Mouse (Mus musculus) erythroblast, adult 5-6 weeks (primary cell): Measurements from ENCODE around the gene St6galnac6. TPM values are rescaled to one million over a fixed set of nuclear protein-coding genes. Genes with fewer than 3 reads are reported as not detected.

Experiments
- ATAC-seq: replicated peaks from 2 replicates; pipeline ENCODE4 v1.8.0; 2016; ENCODE audit warnings: moderate number of reproducible peaks, mild to moderate bottlenecking, moderate TSS enrichment, inconsistent platforms; ENCODE audit not compliant: poor library complexity, low FRiP score, severe bottlenecking
- total RNA-seq, 2 experiments: library from RNA; stranded (forward) in 1 of 2; stranded (reverse) in 1 of 2; fragments of 150-400 nt in 1 of 2; fragments of 200-764, 138-1000 nt in 1 of 2; gene quantifications; 2 replicates each; pipeline versions ENCODE4 v1.2.3 to v1.2.4; 2015 to 2017; ENCODE audit warnings: low replicate concordance in 2 of 2

Gene St6galnac6
- total RNA-seq, 2 experiments from 2014 or later, result 0.77 to 2.1 TPM

- ATAC-seq, result no peak
These were observed 62.1 kb downstream of the St6galnac6 start for GRCm38 (mm10) chr2:32661509-32662107.

- ATAC-seq, result no peak
These were observed 62.8 kb downstream of the St6galnac6 start for GRCm38 (mm10) chr2:32662291-32662690.

GRCm38 (mm10) chr2:32665345-32665744, 65.8 kb downstream of the St6galnac6 start:
- no peak for ATAC-seq

GRCm38 (mm10) chr2:32665853-32666252, 66.3 kb downstream of the St6galnac6 start:
- no peak for ATAC-seq

GRCm38 (mm10) chr2:32667775-32668174, 68.3 kb downstream of the St6galnac6 start:
- ATAC-seq, result no peak

- no peak for ATAC-seq
These were observed 68.7 kb downstream of the St6galnac6 start for GRCm38 (mm10) chr2:32668176-32668575.

GRCm38 (mm10) chr2:32669876-32670275, 70.4 kb downstream of the St6galnac6 start:
- ATAC-seq, result no peak

Other genes with a start within 250 kb of the St6galnac6 start
- 18.6 and 38.2 TPM in 2 replicates for gene Ciz1, start 247.4 kb upstream of the St6galnac6 start, total RNA-seq (2015; ENCODE audit: low replicate concordance)
- 21.2 and 33.5 TPM in 2 replicates for gene Ciz1, start 247.4 kb upstream of the St6galnac6 start, total RNA-seq (2017; ENCODE audit: low replicate concordance)
- gene Dnm1, start 246.4 kb upstream of the St6galnac6 start, total RNA-seq (2015; ENCODE audit: low replicate concordance), result not detected in 2 replicates
- gene Dnm1, start 246.4 kb upstream of the St6galnac6 start, total RNA-seq (2017; ENCODE audit: low replicate concordance), result not detected in 2 replicates
- 8.6 and 12.3 TPM in 2 replicates for gene 1110008P14Rik, start 217.8 kb upstream of the St6galnac6 start, total RNA-seq (2015; ENCODE audit: low replicate concordance)
- gene 1110008P14Rik, start 217.8 kb upstream of the St6galnac6 start, total RNA-seq (2017; ENCODE audit: low replicate concordance), result 5.1 and 7.7 TPM in 2 replicates
- gene Lcn2, start 211.5 kb upstream of the St6galnac6 start, total RNA-seq (2015; ENCODE audit: low replicate concordance), result 2,071 and 2,279 TPM in 2 replicates
- 352 and 444 TPM in 2 replicates for gene Lcn2, start 211.5 kb upstream of the St6galnac6 start, total RNA-seq (2017; ENCODE audit: low replicate concordance)
- gene Ptges2, start 203.8 kb upstream of the St6galnac6 start, total RNA-seq (2015; ENCODE audit: low replicate concordance), result 1.5 and 1.7 TPM in 2 replicates
- gene Ptges2, start 203.8 kb upstream of the St6galnac6 start, total RNA-seq (2017; ENCODE audit: low replicate concordance), result 2.8 and 6.6 TPM in 2 replicates
- 0.77 and 0.84 TPM in 2 replicates for gene Naif1, start 149.3 kb upstream of the St6galnac6 start, total RNA-seq (2015; ENCODE audit: low replicate concordance)
- 0.98 and 2.1 TPM in 2 replicates for gene Naif1, start 149.3 kb upstream of the St6galnac6 start, total RNA-seq (2017; ENCODE audit: low replicate concordance)
- gene Slc25a25, start 148.3 kb upstream of the St6galnac6 start, total RNA-seq (2015; ENCODE audit: low replicate concordance), result 2.1 and 6.3 TPM in 2 replicates
- gene Slc25a25, start 148.3 kb upstream of the St6galnac6 start, total RNA-seq (2017; ENCODE audit: low replicate concordance), result 4.2 and 16.2 TPM in 2 replicates
- 1.2 and 2.7 TPM in 2 replicates for gene Fam102a, start 64.4 kb upstream of the St6galnac6 start, total RNA-seq (2015; ENCODE audit: low replicate concordance)
- gene Fam102a, start 64.4 kb upstream of the St6galnac6 start, total RNA-seq (2017; ENCODE audit: low replicate concordance), result 0.28 and 6.5 TPM in 2 replicates
- gene Dpm2, start 28.9 kb upstream of the St6galnac6 start, total RNA-seq (2015; ENCODE audit: low replicate concordance), result 26.9 and 41.0 TPM in 2 replicates
- 8.6 and 18.2 TPM in 2 replicates for gene Dpm2, start 28.9 kb upstream of the St6galnac6 start, total RNA-seq (2017; ENCODE audit: low replicate concordance)
- not detected in 2 replicates for gene Pip5kl1, start 24.9 kb upstream of the St6galnac6 start, total RNA-seq (2015; ENCODE audit: low replicate concordance)
- 1.9 TPM in 1 of 2 replicates, not detected in the other for gene Pip5kl1, start 24.9 kb upstream of the St6galnac6 start, total RNA-seq (2017; ENCODE audit: low replicate concordance)
- not detected in 2 replicates for gene 9430097D07Rik, start 24.0 kb upstream of the St6galnac6 start, total RNA-seq (2015; ENCODE audit: low replicate concordance)
- not detected in 2 replicates for gene 9430097D07Rik, start 24.0 kb upstream of the St6galnac6 start, total RNA-seq (2017; ENCODE audit: low replicate concordance)
- 8.8 and 9.4 TPM in 2 replicates for gene St6galnac4, start 12.6 kb upstream of the St6galnac6 start, total RNA-seq (2015; ENCODE audit: low replicate concordance)
- 3.8 and 4.9 TPM in 2 replicates for gene St6galnac4, start 12.6 kb upstream of the St6galnac6 start, total RNA-seq (2017; ENCODE audit: low replicate concordance)
- gene Ak1, start 22.0 kb downstream of the St6galnac6 start, total RNA-seq (2015; ENCODE audit: low replicate concordance), result not detected in 2 replicates
- gene Ak1, start 22.0 kb downstream of the St6galnac6 start, total RNA-seq (2017; ENCODE audit: low replicate concordance), result not detected in 2 replicates
- gene Eng, start 46.9 kb downstream of the St6galnac6 start, total RNA-seq (2015; ENCODE audit: low replicate concordance), result 4.0 and 6.7 TPM in 2 replicates
- gene Eng, start 46.9 kb downstream of the St6galnac6 start, total RNA-seq (2017; ENCODE audit: low replicate concordance), result 1.5 and 3.2 TPM in 2 replicates
- 1.3 and 4.0 TPM in 2 replicates for gene Fpgs, start 104.4 kb downstream of the St6galnac6 start, total RNA-seq (2015; ENCODE audit: low replicate concordance)
- 2.1 and 6.6 TPM in 2 replicates for gene Fpgs, start 104.4 kb downstream of the St6galnac6 start, total RNA-seq (2017; ENCODE audit: low replicate concordance)
- gene Cdk9, start 113.4 kb downstream of the St6galnac6 start, total RNA-seq (2015; ENCODE audit: low replicate concordance), result 15.0 and 25.9 TPM in 2 replicates
- 18.1 and 19.5 TPM in 2 replicates for gene Cdk9, start 113.4 kb downstream of the St6galnac6 start, total RNA-seq (2017; ENCODE audit: low replicate concordance)
- 15.4 and 23.2 TPM in 2 replicates for gene Sh2d3c, start 121.3 kb downstream of the St6galnac6 start, total RNA-seq (2015; ENCODE audit: low replicate concordance)
- 5.2 and 6.4 TPM in 2 replicates for gene Sh2d3c, start 121.3 kb downstream of the St6galnac6 start, total RNA-seq (2017; ENCODE audit: low replicate concordance)
- gene 6330409D20Rik, start 141.3 kb downstream of the St6galnac6 start, total RNA-seq (2015; ENCODE audit: low replicate concordance), result not detected in 2 replicates
- gene 6330409D20Rik, start 141.3 kb downstream of the St6galnac6 start, total RNA-seq (2017; ENCODE audit: low replicate concordance), result not detected in 2 replicates
- gene Tor2a, start 157.5 kb downstream of the St6galnac6 start, total RNA-seq (2015; ENCODE audit: low replicate concordance), result 10.4 and 11.3 TPM in 2 replicates
- gene Tor2a, start 157.5 kb downstream of the St6galnac6 start, total RNA-seq (2017; ENCODE audit: low replicate concordance), result 4.7 and 8.8 TPM in 2 replicates
- not detected in 2 replicates for gene Ttc16, start 175.9 kb downstream of the St6galnac6 start, total RNA-seq (2015; ENCODE audit: low replicate concordance)
- gene Ttc16, start 175.9 kb downstream of the St6galnac6 start, total RNA-seq (2017; ENCODE audit: low replicate concordance), result not detected in 2 replicates
- gene Ptrh1, start 176.1 kb downstream of the St6galnac6 start, total RNA-seq (2015; ENCODE audit: low replicate concordance), result 2.5 TPM in 1 of 2 replicates, not detected in the other
- gene Ptrh1, start 176.1 kb downstream of the St6galnac6 start, total RNA-seq (2017; ENCODE audit: low replicate concordance), result not detected in 2 replicates
- not detected in 2 replicates for gene Cfap157, start 184.7 kb downstream of the St6galnac6 start, total RNA-seq (2015; ENCODE audit: low replicate concordance)
- not detected in 2 replicates for gene Cfap157, start 184.7 kb downstream of the St6galnac6 start, total RNA-seq (2017; ENCODE audit: low replicate concordance)
- gene Stxbp1, start 247.5 kb downstream of the St6galnac6 start, total RNA-seq (2015; ENCODE audit: low replicate concordance), result 0.96 and 1.3 TPM in 2 replicates
- 0.34 and 0.56 TPM in 2 replicates for gene Stxbp1, start 247.5 kb downstream of the St6galnac6 start, total RNA-seq (2017; ENCODE audit: low replicate concordance)